Mouse (Mus musculus) heart, postnatal 0 days (tissue): ENCODE results near the gene Cgas.

Experiments
- CTCF ChIP-seq: IDR thresholded peaks from 2 replicates; pipeline ENCODE4 v1.5.1; 2016; ENCODE audit warnings: antibody characterized with exemption, control low read depth, low read depth
- EP300 ChIP-seq: IDR thresholded peaks from 2 replicates; pipeline ENCODE4 v1.6.1; 2016; ENCODE audit warnings: antibody characterized with exemption, low read depth

GRCm38 (mm10) chr9:78428870-78429432, 14.1 kb downstream of the Cgas start:
- TF ChIP-seq CTCF (no peak), EP300 (no peak)
